Mouse (Mus musculus) embryonic facial prominence, embryonic 14.5 days (tissue): Measurements from ENCODE around the gene Grin2b. TPM values are rescaled to one million over a fixed set of nuclear protein-coding genes. Genes with fewer than 3 reads are reported as not detected.

Experiments used
- ATAC-seq: fragments of 200-750 bp; cut with Nextera tagmentation; 2 replicates; pipeline ENCODE4 v1.8.0; 2017; ENCODE audit warnings: low read depth, moderate number of reproducible peaks, moderate TSS enrichment
- DNase-seq: peaks from one replicate; pipeline ENCODE4 v3.0.0-alpha.2; 2015; ENCODE audit warnings: low spot score
- H3K27ac ChIP-seq: fragments of 300-500 bp; sonication (generic); replicated peaks from 2 replicates; pipeline ENCODE4 v1.5.1; 2014; ENCODE audit warnings: low read depth, mild to moderate bottlenecking, low read length, moderate library complexity
- H3K27me3 ChIP-seq: fragments of 300-500 bp; sonication (generic); replicated peaks from 2 replicates; pipeline ENCODE4 v1.6.1; 2014; ENCODE audit warnings: low read length; ENCODE audit not compliant: control insufficient read depth, insufficient read depth
- H3K36me3 ChIP-seq: fragments of 300-500 bp; sonication (generic); 2 replicates; pipeline ENCODE4 v1.6.1; 2014; ENCODE audit warnings: low read length, mixed read lengths; ENCODE audit not compliant: control insufficient read depth, insufficient read depth
- H3K4me1 ChIP-seq: fragments of 300-500 bp; sonication (generic); 2 replicates; pipeline ENCODE4 v1.6.1; 2014; ENCODE audit warnings: antibody characterized with exemption, low read length; ENCODE audit not compliant: control insufficient read depth, insufficient read depth
- H3K4me2 ChIP-seq: fragments of 300-500 bp; sonication (generic); 2 replicates; pipeline ENCODE4 v1.6.1; 2014; ENCODE audit warnings: low read depth, mild to moderate bottlenecking, low read length, moderate library complexity, mixed read lengths
- H3K4me3 ChIP-seq: fragments of 300-500 bp; sonication (generic); 2 replicates; pipeline ENCODE4 v1.5.1; 2014; ENCODE audit warnings: low read depth, mild to moderate bottlenecking, low read length
- H3K9ac ChIP-seq: fragments of 300-500 bp; sonication (generic); 2 replicates; pipeline ENCODE4 v1.6.1; 2014; ENCODE audit warnings: low read depth, mild to moderate bottlenecking, low read length, moderate library complexity, mixed read lengths
- H3K9me3 ChIP-seq: fragments of 300-500 bp; sonication (generic); 2 replicates; pipeline ENCODE4 v1.6.1; 2016; ENCODE audit warnings: low read length; ENCODE audit not compliant: control insufficient read depth
- WGBS: fragments of 180-500 bp; shearing (Covaris S2); extraction: QIAGEN DNeasy Blood & Tissue Kit; methylation state at CpG from one replicate; pipeline ENCODE4 v1.1.7; 2014; 5-methylcytosine and 5-hydroxymethylcytosine counted together
- polyA plus RNA-seq: library from polyadenylated mRNA; unstranded; fragments of >200 nt; fragmentation: Nextera tagmentation; extraction: Ambion mirVana; gene quantifications from 2 replicates; pipeline ENCODE4 v1.2.1, GENCODE M21; 2014

Grin2b gene
- polyA plus RNA-seq, 1 experiment from 2014 or later: 2.1 TPM

DNA sequence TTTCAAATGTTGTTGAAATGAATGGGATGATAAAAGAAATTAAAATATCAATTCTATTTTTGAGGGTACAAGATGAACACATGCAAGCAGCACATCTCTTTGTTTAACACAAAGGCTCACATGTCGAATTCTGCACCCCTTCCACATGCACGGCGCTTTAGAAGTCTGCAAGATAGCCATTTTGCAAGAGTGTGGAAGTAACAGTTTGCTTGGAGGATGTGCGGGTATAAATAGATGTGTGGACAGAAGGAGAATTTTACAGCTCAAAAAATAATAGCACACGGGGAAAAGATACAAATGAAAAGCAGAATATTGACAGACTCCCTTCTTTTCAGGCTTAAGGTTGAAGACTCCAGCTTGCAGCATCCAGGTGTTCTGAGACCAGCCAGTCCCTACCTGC, 2.9 kb downstream of the Grin2b start:
- DNase-seq (no peak), ATAC-seq (no peak)
- no peak overlapping the region for H3K9ac ChIP-seq
- H3K27me3 ChIP-seq: peaks cover 39% of the 10 kb centered on the region
- no peaks in the 10 kb centered on the region for H3K9me3 ChIP-seq
- 76% methylated on average over 5 of the region's 5 CpGs for WGBS
- H3K4me3 ChIP-seq: no peak overlapping the region
- H3K27ac ChIP-seq: no peak overlapping the region
- H3K4me2 ChIP-seq: peak overlapping the region; percentile 4; the same call in 1 of the 2 replicates
- H3K4me1 ChIP-seq: 0 out of 2 replicates have a peak, but pooled peaks cover 6% of the 10 kb centered on the region
- H3K36me3 ChIP-seq: no peaks in the 10 kb centered on the region

DNA sequence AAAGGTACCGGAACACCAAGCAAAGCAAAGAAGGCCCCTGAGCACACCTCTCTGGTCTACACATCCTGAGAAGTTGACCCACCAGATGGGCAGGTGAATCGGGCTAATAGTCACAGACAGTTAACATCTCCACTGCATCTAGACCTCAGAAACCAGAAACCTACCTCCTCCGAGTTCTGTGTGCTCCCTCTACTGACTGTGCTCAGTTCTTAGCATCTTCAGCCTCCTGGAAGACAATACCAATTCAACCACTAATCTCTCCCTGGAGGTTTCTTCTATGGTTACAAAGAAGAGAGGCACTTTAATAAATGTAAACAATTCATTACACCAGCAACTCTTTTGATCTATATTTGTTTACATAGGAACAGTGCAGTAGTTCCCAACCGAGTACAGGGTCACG, 6.0 kb downstream of the Grin2b start:
- Histone ChIP-seq H3K4me1 (0 out of 2 replicates have a peak, but pooled peaks cover 2% of the 10 kb centered on the region), H3K9ac (no peak overlapping the region), H3K4me2 (no peak overlapping the region), H3K4me3 (no peak overlapping the region), H3K27ac (no peak overlapping the region), H3K27me3 (peaks cover 21% of the 10 kb centered on the region), H3K9me3 (no peaks in the 10 kb centered on the region), H3K36me3 (no peaks in the 10 kb centered on the region)
- WGBS: 68% methylated on average over 5 of the region's 5 CpGs
- ATAC-seq: no peak
- DNase-seq: no peak

DNA sequence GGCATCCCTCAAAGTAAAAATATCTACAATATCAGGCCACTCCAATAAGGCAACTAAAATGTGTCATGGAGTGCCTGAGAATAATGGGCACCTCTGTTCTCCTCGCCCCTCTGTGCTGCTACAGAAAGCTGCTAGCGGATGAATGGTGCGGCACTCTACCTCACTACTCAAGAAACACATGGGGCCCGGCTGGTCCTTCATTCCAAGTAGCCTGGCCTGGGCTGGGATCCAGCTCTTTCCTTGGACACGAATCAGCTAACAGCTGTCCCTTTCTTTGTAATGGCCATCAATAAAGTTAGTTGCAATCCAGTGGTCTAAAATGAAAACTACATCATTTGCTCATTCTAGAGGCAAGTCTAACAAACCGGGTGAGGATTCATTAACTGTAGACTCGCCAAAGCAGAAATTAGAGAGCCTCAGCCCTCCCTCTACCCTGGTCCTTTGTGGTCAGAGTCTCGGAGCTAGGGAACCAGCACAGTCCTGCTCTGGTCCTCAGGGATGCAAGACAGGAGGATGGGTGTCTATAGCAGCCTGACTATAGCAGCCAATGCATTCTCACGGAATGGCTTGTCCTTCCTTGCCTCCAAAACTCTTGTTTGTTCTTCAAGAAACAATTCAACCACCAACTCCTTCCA, 7.8 kb downstream of the Grin2b start:
- no peak overlapping the region for H3K9ac ChIP-seq
- peak; percentile 17 for DNase-seq
- H3K4me3 ChIP-seq: no peak overlapping the region
- no peaks in the 10 kb centered on the region for H3K4me1 ChIP-seq
- WGBS: 69% methylated on average over 9 of the region's 9 CpGs
- no peaks in the 10 kb centered on the region for H3K9me3 ChIP-seq
- no peak overlapping the region for H3K4me2 ChIP-seq
- H3K27ac ChIP-seq: no peak overlapping the region
- H3K27me3 ChIP-seq: peaks cover 3% of the 10 kb centered on the region
- no peak for ATAC-seq
- no peaks in the 10 kb centered on the region for H3K36me3 ChIP-seq

DNA sequence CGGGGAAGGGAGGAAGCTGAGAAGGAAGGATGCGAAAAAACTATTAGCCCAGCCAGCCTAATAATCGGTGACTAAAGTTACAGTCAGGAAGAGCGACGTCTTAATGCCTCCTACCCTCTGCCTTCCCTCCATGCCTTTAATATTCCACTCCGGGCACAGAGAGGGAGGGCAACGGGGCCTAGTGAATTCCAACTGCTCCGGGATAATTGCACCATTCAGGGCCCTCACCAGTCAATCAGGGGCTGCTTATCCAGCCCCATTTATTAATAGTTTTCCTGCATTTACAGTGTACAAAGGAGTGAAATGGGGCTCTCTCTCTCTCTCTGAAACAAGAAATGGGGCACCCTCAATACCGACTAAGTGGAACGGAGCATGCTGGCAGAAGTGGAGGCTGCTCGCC, 11.2 kb downstream of the Grin2b start:
- Histone ChIP-seq H3K4me1 (no peaks in the 10 kb centered on the region), H3K36me3 (no peaks in the 10 kb centered on the region), H3K9me3 (no peaks in the 10 kb centered on the region), H3K27ac (no peak overlapping the region), H3K4me2 (no peak overlapping the region), H3K27me3 (no peaks in the 10 kb centered on the region), H3K4me3 (no peak overlapping the region), H3K9ac (no peak overlapping the region)
- DNase-seq (no peak), ATAC-seq (no peak)
- WGBS: 72% methylated on average over 11 of the region's 11 CpGs

DNA sequence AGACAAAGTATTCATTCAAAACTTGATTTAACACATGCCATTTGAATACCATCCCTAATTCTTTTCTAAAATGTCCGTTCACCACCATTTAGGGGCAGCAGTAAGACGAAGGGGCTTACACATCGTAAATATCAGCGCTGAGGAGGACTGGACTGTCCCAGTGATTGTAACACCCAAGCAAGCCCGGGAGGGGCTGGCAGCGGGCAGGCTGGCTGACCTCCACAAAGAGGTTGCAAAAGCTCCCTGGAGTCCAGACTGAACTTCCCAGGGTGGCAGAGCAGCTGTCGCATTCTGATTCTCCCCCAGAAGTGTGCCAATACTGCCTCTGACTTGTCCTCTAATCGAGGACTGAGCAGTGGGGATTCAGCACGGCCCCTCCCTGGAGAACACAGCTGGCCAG, 19.9 kb downstream of the Grin2b start:
- Histone ChIP-seq H3K9me3 (no peaks in the 10 kb centered on the region), H3K27me3 (no peaks in the 10 kb centered on the region), H3K4me2 (no peak overlapping the region), H3K9ac (no peak overlapping the region), H3K4me1 (peaks cover 6% of the 10 kb centered on the region; the same call in 1 of the 2 replicates), H3K27ac (no peak overlapping the region), H3K4me3 (no peak overlapping the region), H3K36me3 (no peaks in the 10 kb centered on the region)
- DNase-seq: no peak
- no peak for ATAC-seq
- WGBS: 73% methylated on average over 9 of the region's 9 CpGs

DNA sequence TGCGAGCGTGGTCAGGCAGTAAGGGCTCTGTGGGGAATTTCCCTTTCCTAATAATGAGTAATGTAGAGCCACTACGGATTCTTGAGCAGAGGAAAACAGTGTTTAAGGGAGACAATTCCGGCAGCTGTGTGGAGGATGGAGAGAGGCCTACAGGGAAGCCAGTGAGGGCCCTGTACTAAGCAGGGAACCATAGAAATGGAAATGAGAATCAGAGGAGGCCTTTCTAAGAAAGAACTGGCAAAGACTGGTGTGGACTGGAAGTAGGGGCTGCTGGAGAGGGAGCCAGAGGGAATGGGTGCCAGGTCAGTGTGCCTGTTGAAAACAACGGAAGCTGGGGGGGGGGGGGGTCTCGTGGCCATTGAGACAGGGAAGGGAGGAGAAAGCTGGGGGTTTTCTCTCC, 23.2 kb downstream of the Grin2b start:
- Histone ChIP-seq H3K9ac (no peak overlapping the region), H3K27ac (peak overlapping the region; percentile 79), H3K4me3 (no peak overlapping the region), H3K36me3 (no peaks in the 10 kb centered on the region), H3K9me3 (no peaks in the 10 kb centered on the region), H3K4me2 (no peak overlapping the region), H3K27me3 (no peaks in the 10 kb centered on the region), H3K4me1 (peaks cover 6% of the 10 kb centered on the region; the same call in 1 of the 2 replicates)
- WGBS: 28% methylated on average over 5 of the region's 6 CpGs
- DNase-seq: peak; percentile 41
- ATAC-seq: peak; percentile 70

DNA sequence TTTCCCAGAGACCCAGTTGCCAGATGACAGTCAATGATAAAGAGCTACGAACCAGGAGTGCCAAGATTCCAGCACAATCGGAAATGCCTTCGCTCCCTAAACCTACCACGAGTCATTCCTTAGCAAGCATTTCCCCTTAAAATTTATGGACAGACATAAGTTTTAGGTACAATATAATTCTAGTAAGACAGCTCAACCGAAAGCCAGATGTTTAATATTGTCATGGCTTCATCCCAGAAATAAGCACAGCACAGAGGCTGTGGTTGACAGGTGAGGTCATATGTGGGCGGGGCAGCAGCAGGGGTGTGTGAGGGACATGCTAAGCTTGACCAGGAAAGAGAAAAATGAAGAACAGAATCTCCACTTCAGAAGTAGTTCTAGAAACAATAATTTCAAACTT, 33.3 kb downstream of the Grin2b start:
- no peak overlapping the region for H3K9ac ChIP-seq
- DNase-seq (no peak), ATAC-seq (no peak)
- no peaks in the 10 kb centered on the region for H3K4me1 ChIP-seq
- H3K9me3 ChIP-seq: no peaks in the 10 kb centered on the region
- H3K36me3 ChIP-seq: no peaks in the 10 kb centered on the region
- H3K4me2 ChIP-seq: no peak overlapping the region
- no peak overlapping the region for H3K4me3 ChIP-seq
- H3K27me3 ChIP-seq: no peaks in the 10 kb centered on the region
- WGBS: 82% methylated on average over 6 of the region's 6 CpGs
- no peak overlapping the region for H3K27ac ChIP-seq

DNA sequence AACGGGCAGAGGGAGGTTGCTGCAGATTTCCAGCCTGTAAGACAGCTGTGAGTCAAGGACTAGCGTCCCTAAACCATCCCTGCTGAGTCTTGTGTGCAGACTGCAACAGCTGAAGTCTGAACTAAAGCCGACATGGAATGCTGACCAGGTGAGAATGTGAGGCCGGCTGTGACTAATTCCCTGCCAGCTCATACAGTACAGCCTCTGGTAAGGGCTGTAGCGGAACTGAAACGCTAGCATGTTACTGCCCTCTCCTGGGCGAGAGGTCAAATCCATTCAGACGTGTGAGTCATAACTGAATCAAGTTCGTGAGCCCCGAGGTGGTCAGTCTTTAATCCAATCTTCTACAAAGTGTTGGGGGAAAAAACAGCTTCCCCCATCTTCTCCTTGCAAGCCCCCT, 42.9 kb downstream of the Grin2b start:
- 20% methylated on average over 10 of the region's 10 CpGs for WGBS
- Histone ChIP-seq H3K9ac (no peak overlapping the region), H3K27me3 (no peaks in the 10 kb centered on the region), H3K27ac (no peak overlapping the region), H3K4me1 (no peaks in the 10 kb centered on the region), H3K4me3 (no peak overlapping the region), H3K4me2 (no peak overlapping the region), H3K9me3 (no peaks in the 10 kb centered on the region), H3K36me3 (no peaks in the 10 kb centered on the region)
- DNase-seq (peak; percentile 83), ATAC-seq (peak; percentile 90)

DNA sequence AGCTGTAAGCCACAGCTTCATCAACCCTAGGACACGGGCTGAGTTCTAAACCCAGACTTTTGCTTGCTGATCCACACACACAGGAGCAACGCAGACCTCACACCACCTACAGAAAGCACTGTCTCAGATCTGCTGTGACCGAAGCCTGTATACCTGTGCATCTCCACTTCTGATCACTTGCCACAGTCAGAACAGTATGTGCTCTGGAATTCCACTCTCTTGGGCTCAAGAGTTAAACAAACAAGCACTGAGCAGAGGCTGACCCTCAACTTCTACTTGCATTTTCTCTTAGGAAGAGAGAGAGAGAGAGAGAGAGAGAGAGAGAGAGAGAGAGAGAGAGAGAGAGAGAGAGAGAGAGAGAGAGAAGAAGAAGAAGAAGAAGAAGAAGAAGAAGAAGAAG, 50.7 kb downstream of the Grin2b start:
- DNase-seq (no peak), ATAC-seq (no peak)
- Histone ChIP-seq H3K4me1 (no peaks in the 10 kb centered on the region), H3K9me3 (no peaks in the 10 kb centered on the region), H3K36me3 (no peaks in the 10 kb centered on the region), H3K4me3 (no peak overlapping the region), H3K4me2 (no peak overlapping the region), H3K27me3 (no peaks in the 10 kb centered on the region), H3K9ac (no peak overlapping the region), H3K27ac (no peak overlapping the region)
- 88% methylated on average over 3 of the region's 3 CpGs for WGBS
